Mouse (Mus musculus) neutrophil, adult 5-6 weeks (primary cell): Measurements from ENCODE around the gene Fut7. TPM values are rescaled to one million over a fixed set of nuclear protein-coding genes. Genes with fewer than 3 reads are reported as not detected.

Source experiments
- ATAC-seq: fragments of 151-379, 151-347 bp; 2 replicates; pipeline ENCODE4 v1.8.0; 2017; ENCODE audit warnings: mild to moderate bottlenecking, moderate TSS enrichment; ENCODE audit not compliant: insufficient number of reproducible peaks, poor library complexity, low FRiP score, severe bottlenecking; ENCODE audit errors: extremely low read depth
- total RNA-seq: library from RNA; stranded (forward); fragments of 200-1000 nt; gene quantifications from 2 replicates; pipeline ENCODE4 v1.2.3, GENCODE M21; 2017

Gene Fut7
- total RNA-seq, 1 experiment from 2014 or later, result 4.0 TPM

DNA sequence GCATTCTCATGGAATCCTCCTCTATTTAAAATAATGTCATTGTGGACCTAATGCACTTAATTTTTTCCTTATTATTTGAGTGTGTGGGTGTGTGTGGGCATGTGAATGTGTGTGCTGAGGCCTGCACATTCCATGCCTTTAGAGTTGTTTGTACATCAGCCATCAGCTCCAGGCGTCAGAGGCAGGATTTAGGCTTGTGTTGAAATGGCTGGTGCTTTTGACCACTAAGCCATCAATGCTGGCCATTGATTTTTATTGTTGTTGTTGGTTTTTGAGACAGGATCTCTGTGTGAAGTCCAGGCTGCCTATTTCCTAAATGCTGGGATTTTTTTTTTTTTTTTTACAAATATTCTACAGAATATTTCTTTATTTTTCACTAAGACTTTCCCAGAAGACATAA, 29.9 kb downstream of the Fut7 start:
- no peak for ATAC-seq

DNA sequence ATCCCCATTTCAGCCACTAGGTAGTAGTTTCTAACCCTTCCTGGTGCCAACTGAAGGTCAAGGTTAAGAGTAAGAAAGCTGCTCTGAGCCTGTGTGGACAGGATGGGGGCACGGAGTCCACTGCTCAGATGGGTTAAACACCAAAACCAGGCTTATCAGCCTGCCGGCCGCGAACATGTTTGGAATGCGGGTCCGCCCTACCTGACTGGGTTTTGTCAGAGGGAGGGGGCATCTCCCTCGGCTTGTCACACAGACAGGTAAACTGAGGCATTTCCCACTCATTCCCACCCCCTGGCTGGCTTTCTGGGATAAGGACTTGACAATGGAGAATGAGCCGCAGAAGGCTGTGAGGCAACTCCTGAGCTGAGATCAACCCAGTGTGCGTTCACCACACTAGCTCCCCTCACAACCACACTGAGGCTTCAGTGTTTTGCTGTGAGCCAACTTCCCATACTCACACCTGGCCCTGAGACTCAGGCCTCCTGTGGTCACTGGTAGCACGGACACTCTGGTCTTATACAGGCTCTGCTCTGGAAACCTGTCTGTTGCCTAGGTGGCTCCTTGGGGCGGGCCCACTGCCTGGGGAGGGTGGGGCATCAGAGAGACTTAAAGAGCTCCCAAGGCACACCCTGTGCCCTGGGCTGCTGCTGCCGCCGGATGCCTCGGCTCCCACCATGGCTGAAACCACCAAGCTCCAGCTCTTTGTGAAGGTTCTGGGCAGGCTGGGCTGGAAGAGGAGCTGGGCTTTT, 33.3 kb downstream of the Fut7 start, which contains the start of gene Clic3:
Clic3 (plus strand) TSS at position 634 of the 749 bp plus-strand sequence.
- ATAC-seq, result no peak

DNA sequence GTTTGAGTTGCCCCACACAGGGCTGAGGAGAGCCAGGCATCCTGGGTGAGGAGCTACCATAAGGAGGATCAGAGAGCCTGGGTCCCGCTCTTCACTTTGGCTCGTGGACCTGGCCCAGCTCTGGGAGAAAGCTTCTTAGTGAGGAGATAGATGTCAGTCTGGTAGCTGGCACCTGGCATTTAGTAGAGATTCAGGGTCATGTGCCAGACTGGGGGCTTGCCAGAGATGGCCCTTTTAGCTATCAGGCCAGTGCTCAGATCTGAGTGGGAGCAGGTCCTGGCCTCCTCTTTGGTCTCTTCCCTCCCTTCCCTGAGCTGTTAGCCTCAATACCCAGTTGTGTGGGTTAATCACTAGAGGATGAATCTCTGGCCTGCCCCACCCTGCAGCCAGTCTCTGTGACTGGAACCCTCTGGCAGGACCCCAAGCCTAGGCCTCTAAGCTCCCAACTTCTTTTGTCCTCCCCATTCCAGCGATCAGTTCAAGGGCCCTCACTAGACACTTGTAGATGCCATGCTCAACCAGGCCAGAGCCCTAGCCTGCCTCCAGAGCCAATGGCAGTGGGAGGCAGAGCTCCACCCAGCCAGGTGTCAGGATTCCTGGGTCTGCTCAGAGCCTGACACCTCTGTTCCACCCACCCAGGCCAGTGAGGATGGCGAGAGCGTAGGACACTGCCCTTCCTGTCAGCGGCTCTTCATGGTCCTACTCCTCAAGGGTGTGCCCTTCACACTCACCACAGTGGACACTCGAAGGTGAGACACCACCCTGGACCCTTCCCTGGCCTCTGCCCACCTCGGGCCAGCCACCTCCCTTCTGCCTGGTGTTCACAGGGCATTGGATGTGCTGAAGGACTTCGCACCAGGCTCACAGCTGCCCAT, 34.2 kb downstream of the Fut7 start:
- ATAC-seq, result no peak

- ATAC-seq, result no peak
Observed at GRCm38 (mm10) chr2:25458911-25459310, 35.8 kb downstream of the Fut7 start.

- ATAC-seq, result no peak
Observed at GRCm38 (mm10) chr2:25460135-25460534, 37.1 kb downstream of the Fut7 start.

DNA sequence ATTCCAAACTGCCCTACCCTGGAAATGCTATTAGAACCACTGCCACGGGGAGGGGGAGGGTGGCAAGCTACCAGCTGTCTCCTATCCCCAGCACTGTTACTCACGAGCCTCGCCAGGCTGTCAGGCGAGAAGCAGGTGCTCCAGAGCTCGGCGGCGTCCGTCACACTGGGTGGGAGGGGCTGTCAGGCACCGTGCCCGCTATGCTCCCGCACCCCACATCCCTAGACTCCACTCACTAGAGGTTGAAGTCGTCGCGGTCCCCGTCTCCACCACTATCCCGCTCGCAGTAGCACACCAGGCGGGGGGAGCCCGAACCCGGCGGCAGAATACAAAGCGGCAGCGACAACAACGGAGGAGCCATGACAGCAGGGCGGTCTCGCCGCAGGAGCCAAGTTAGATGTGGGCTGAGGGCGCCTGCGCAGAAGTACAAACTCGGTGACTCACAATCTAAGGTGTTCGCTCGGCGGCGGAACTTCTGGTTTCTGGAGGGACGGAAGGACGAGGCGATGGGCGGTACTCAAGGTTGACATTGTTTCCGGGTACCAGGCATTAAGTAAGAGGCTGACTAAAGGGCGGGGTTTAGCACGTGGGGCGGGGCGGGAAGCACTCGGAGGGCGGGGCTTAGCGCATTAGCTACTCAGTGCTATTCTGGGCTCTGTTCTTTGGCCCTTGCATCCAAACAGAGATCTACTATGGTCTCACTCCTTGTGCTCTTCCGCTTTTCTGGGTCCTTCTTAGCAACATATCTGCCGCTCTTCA, 37.7 kb downstream of the Fut7 start, which contains the start of gene Paxx:
Paxx (minus strand) TSS at position 544 of the 759 bp plus-strand sequence.
- peak; percentile 88 for ATAC-seq

DNA sequence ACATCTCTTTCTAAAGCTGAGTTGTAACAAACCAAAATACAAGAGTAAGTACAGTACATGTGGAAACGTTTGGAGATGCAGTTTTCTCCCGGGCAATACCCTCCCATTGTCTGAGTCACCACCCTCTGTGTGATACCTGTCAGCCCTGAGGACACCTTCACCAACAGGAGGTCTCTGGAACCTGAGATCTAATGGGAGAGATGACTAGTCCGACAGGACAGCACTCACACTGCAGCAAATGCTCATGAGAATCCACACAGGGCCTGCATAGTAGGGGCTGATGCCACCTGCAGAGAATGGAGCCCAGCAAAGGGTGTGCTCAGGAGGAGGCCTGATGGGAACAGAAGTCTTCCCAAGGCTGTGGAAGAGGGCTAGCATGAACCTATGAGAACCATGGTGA, 38.3 kb downstream of the Fut7 start:
- no peak for ATAC-seq

- ATAC-seq, result no peak
Observed at GRCm38 (mm10) chr2:25463630-25464029, 40.6 kb downstream of the Fut7 start.

GRCm38 (mm10) chr2:25465256-25465655, 42.2 kb downstream of the Fut7 start:
- ATAC-seq, result no peak

GRCm38 (mm10) chr2:25465816-25466635, 43.0 kb downstream of the Fut7 start:
- ATAC-seq, result peak; percentile 69

- no peak for ATAC-seq
Observed at GRCm38 (mm10) chr2:25467606-25468303, 44.7 kb downstream of the Fut7 start.

- no peak for ATAC-seq
Observed at GRCm38 (mm10) chr2:25468962-25469915, 46.2 kb downstream of the Fut7 start.

DNA sequence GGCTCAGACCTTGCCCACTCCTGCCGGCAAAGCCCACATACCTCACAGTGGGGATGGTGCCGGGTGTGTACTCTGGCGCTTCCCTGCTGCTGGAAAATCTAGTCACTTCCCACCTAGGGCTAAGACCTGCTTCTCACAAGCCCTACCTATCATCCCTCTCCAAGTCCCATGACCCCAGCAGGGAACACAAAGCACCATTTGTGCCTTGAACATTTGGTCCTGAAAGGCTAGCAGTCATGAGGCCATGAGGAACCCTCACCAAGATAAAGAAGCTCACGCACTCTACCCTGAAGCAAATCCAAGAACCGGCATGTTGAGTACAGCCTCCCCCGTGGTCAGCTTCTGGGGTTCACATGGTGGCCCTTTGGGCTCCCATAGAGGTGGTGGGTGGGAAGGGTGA, 46.9 kb downstream of the Fut7 start, which contains the start of gene Ptgds:
Ptgds (minus strand) TSS at position 78 of the 400 bp plus-strand sequence.
- ATAC-seq, result no peak

- no peak for ATAC-seq
Observed at GRCm38 (mm10) chr2:25472550-25472949, 49.5 kb downstream of the Fut7 start.
